Mouse (Mus musculus) midbrain, postnatal 0 days (tissue): ENCODE measurements around the gene Brat1. TPM values are rescaled to one million over a fixed set of nuclear protein-coding genes. Genes with fewer than 3 reads are reported as not detected.
A peak's percentile ranks its signal among the peaks of the same experiment; 100 is the strongest.

ENCODE experiments used
- ATAC-seq: fragments of 200-750 bp; cut with Nextera tagmentation; 2 replicates; pipeline ENCODE4 v1.8.0; 2017; ENCODE audit warnings: moderate number of reproducible peaks, mild to moderate bottlenecking, moderate TSS enrichment, moderate library complexity; ENCODE audit not compliant: low FRiP score
- DNase-seq: peaks from one replicate; pipeline ENCODE4 v3.0.0-alpha.2; 2015; ENCODE audit warnings: low spot score
- H3K27ac ChIP-seq: fragments of 300-500 bp; sonication (generic); 2 replicates; pipeline ENCODE4 v1.5.1; 2014; ENCODE audit warnings: low read depth, mild to moderate bottlenecking, low read length, mixed read lengths
- H3K27me3 ChIP-seq: fragments of 300-500 bp; sonication (generic); 2 replicates; pipeline ENCODE4 v1.6.1; 2014; ENCODE audit warnings: low read length, control low read depth, mixed read lengths; ENCODE audit not compliant: insufficient read depth
- H3K36me3 ChIP-seq: fragments of 300-500 bp; sonication (generic); 2 replicates; pipeline ENCODE4 v1.6.1; 2014; ENCODE audit warnings: low read length, control low read depth, mixed read lengths; ENCODE audit not compliant: insufficient read depth
- H3K4me1 ChIP-seq: fragments of 300-500 bp; sonication (generic); 2 replicates; pipeline ENCODE4 v1.6.1; 2014; ENCODE audit warnings: mild to moderate bottlenecking, control low read depth, antibody characterized with exemption, low read length, mixed read lengths; ENCODE audit not compliant: insufficient read depth
- H3K4me2 ChIP-seq: fragments of 300-500 bp; sonication (generic); 2 replicates; pipeline ENCODE4 v1.6.1; 2014; ENCODE audit warnings: low read depth, mild to moderate bottlenecking, low read length, mixed read lengths; ENCODE audit not compliant: poor library complexity, severe bottlenecking
- H3K4me3 ChIP-seq: fragments of 300-500 bp; sonication (generic); 2 replicates; pipeline ENCODE4 v1.5.1; 2014; ENCODE audit warnings: low read depth, mild to moderate bottlenecking, low read length, moderate library complexity
- H3K9ac ChIP-seq: fragments of 300-500 bp; sonication (generic); replicated peaks from 2 replicates; pipeline ENCODE4 v1.6.1; 2014; ENCODE audit warnings: mild to moderate bottlenecking, low read length, moderate library complexity, mixed read lengths; ENCODE audit not compliant: poor library complexity, severe bottlenecking
- H3K9me3 ChIP-seq: fragments of 300-500 bp; sonication (generic); 2 replicates; pipeline ENCODE4 v1.6.1; 2016; ENCODE audit warnings: low read length, control low read depth
- CTCF ChIP-seq: IDR thresholded peaks from 2 replicates; pipeline ENCODE4 v1.5.1; 2016; ENCODE audit warnings: antibody characterized with exemption, mild to moderate bottlenecking
- WGBS: fragments of 180-500 bp; shearing (Covaris S2); extraction: QIAGEN DNeasy Blood & Tissue Kit; methylation state at CpG from one replicate; pipeline ENCODE4 v1.1.7; 2014; 5-methylcytosine and 5-hydroxymethylcytosine counted together
- polyA plus RNA-seq: library from polyadenylated mRNA; unstranded; fragments of >200 nt; fragmentation: Nextera tagmentation; extraction: Ambion mirVana; gene quantifications from 2 replicates; pipeline ENCODE4 v1.2.1, GENCODE M21; 2015
- total RNA-seq: library from RNA; depleted of rRNA; stranded (reverse); fragments of >200 nt; gene quantifications from 2 replicates; pipeline ENCODE4 v1.2.3, GENCODE M21; 2014; rRNA removed

Gene Brat1
- total and polyA plus RNA-seq, 2 experiments from 2014 or later: 16.4 to 40.3 TPM

DNA sequence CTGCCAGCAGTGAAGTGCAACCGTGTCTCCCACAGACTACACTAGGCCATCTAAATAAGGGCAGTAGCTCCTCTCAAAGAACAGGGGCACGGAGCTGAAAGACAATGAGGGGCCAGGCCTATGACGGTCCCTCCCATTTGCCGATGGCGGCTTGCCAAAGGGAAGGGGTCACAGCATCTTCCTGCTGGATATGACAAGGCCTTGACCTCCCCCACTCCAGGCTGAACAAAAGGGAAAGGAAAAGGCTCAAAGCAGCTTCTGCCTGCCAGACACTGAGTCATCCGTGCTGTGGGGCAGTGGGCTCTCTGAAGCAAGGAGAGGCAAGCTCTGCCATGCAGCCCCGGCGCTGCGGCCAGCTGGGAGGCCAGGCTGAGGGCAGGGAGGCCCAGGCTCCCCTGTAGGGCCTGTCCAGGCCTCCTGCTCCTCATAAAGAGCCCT is 62.9 kb downstream of the Brat1 start:
- no peak overlapping the region for H3K9ac ChIP-seq
- H3K27me3 ChIP-seq: no peaks in the 10 kb centered on the region
- H3K36me3 ChIP-seq: no peaks in the 10 kb centered on the region
- TF ChIP-seq CTCF: no peak
- no peak overlapping the region for H3K4me2 ChIP-seq
- ATAC-seq (peak; percentile 34), DNase-seq (peak; percentile 72)
- H3K9me3 ChIP-seq: no peaks in the 10 kb centered on the region
- WGBS: 5% methylated on average over 9 of the region's 9 CpGs
- no peak overlapping the region for H3K4me3 ChIP-seq
- H3K4me1 ChIP-seq: peaks cover 11% of the 10 kb centered on the region; the same call in 1 of the 2 replicates
- peak overlapping the region; percentile 67 for H3K27ac ChIP-seq

DNA sequence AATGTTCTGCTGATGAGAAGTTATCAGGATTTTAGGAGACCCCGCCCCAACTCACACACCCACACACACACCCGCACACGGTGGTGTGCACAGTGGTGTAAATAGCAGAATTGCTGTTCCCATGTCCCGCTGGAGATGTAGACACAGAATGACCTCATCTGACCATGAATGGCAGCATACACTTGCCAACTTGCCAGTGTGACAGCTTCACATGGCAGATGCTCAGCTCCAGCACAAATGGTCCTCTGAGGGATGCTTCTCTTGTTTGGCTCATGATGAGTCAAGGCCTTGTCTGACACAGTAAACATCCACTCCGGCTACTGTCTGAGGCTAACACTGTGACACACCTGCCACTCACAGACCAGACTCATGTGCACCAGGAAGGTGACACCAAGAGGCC is 63.5 kb downstream of the Brat1 start:
- Histone ChIP-seq H3K9me3 (no peaks in the 10 kb centered on the region), H3K36me3 (no peaks in the 10 kb centered on the region), H3K27ac (peak overlapping the region; percentile 67), H3K27me3 (no peaks in the 10 kb centered on the region), H3K4me2 (no peak overlapping the region), H3K9ac (no peak overlapping the region), H3K4me3 (no peak overlapping the region), H3K4me1 (peaks cover 11% of the 10 kb centered on the region; the same call in 1 of the 2 replicates)
- DNase-seq (peak; percentile 85), ATAC-seq (peak; percentile 41; the same call in 1 of the 2 replicates)
- no peak for TF ChIP-seq CTCF
- WGBS: 71% methylated on average over 5 of the region's 5 CpGs

Other genes starting within 250 kb of the Brat1 start
- 11.0 and 15.8 TPM in 2 replicates for gene Chst12, start 199.5 kb upstream of the Brat1 start, total RNA-seq
- 21.8 and 27.3 TPM in 2 replicates for gene Chst12, start 199.5 kb upstream of the Brat1 start, polyA plus RNA-seq
- gene Grifin, start 139.9 kb upstream of the Brat1 start, total RNA-seq: not detected in 2 replicates
- 0.39 TPM in 1 of 2 replicates, not detected in the other for gene Grifin, start 139.9 kb upstream of the Brat1 start, polyA plus RNA-seq
- gene Lfng, start 97.7 kb upstream of the Brat1 start, total RNA-seq: 55.6 and 56.6 TPM in 2 replicates
- 20.1 and 22.5 TPM in 2 replicates for gene Lfng, start 97.7 kb upstream of the Brat1 start, polyA plus RNA-seq
- 196 and 204 TPM in 2 replicates for gene Ttyh3, start 56.0 kb upstream of the Brat1 start, total RNA-seq
- 52.0 and 56.6 TPM in 2 replicates for gene Ttyh3, start 56.0 kb upstream of the Brat1 start, polyA plus RNA-seq
- 36.4 and 38.6 TPM in 2 replicates for gene Iqce, start 2.6 kb upstream of the Brat1 start, total RNA-seq
- 30.4 and 37.2 TPM in 2 replicates for gene Iqce, start 2.6 kb upstream of the Brat1 start, polyA plus RNA-seq
- 14.4 and 14.9 TPM in 2 replicates for gene Amz1, start 19.1 kb downstream of the Brat1 start, total RNA-seq
- gene Amz1, start 19.1 kb downstream of the Brat1 start, polyA plus RNA-seq: 15.6 and 15.9 TPM in 2 replicates
- gene Gna12, start 125.4 kb downstream of the Brat1 start, total RNA-seq: 115 and 152 TPM in 2 replicates
- gene Gna12, start 125.4 kb downstream of the Brat1 start, polyA plus RNA-seq: 26.5 and 28.0 TPM in 2 replicates